Mouse (Mus musculus): ENCODE results near the gene Btbd35f21.
"Not testable (repeated sequence)": the region's sequence is repeated elsewhere in the genome, so short reads cannot be mapped to it uniquely, and the experiment has no call there.

Btbd35f21 gene

DNA sequence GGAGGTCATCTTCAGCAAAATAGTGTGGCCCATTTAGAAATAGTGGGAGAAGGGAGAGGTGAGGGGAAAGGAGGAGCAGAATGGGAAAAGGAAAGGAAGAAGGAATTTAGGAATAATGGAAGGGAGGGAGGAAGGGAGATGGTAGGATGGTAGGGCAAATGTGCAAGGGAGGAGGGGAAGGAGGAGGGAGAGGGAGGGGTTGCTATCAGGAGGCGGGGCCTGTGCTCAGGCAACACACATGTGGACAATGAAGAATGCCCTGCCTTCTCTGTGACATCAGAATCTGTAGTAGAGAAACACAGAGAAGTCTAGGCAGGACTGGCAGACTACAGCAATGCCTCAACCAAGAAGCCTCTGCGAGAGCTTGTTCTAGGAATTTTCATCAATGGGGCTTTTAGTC, at the start of gene Btbd35f21:
Gene Btbd35f21, plus strand, starts transcription at position 301 of the 400 bp plus-strand sequence.
- not testable (repeated sequence) for DNase-seq (ENCODE audit: low read depth, low spot score)

All from CD4-positive helper T cell, adult 2 months (primary cell).